8 mouse cellular contexts compared by ENCODE assay signal in genomic region chr8:70804481-70805206, GRCm38 (mm10). TPM values are rescaled to one million over a fixed set of nuclear protein-coding genes. Genes with fewer than 3 reads are reported as not detected.
DNase-seq lines count a peak whose midpoint lies in the region; ATAC-seq and TF ChIP-seq lines count a peak whose summit lies in the region.

TSS of gene Mast3 (minus strand) at chr8:70805054.

- peaks cover 4% of the 10 kb centered on the region for H3K27me3 ChIP-seq in CH12.LX (replicated peaks)
- H3K27me3 ChIP-seq in forebrain, embryonic 13.5 days: peaks cover 62% of the 10 kb centered on the region
- peaks cover 23% of the 10 kb centered on the region for H3K27me3 ChIP-seq in lung, embryonic 16.5 days (ENCODE audit: control insufficient read depth, insufficient read depth, low read depth, low read length)

- H3K36me3 ChIP-seq in CH12.LX (replicated peaks in 1 of 2; ENCODE audit: control insufficient read depth in 1 of 2, insufficient read depth in 1 of 2, low read length in 1 of 2): peaks cover 0 to 2% of the 10 kb centered on the region in 2 experiments
- H3K36me3 ChIP-seq in forebrain, embryonic 13.5 days (ENCODE audit: poor library complexity, severe bottlenecking): no peaks in the 10 kb centered on the region
- H3K36me3 ChIP-seq in lung, embryonic 16.5 days (ENCODE audit: control insufficient read depth, insufficient read depth, low read length): no peaks in the 10 kb centered on the region

- no peaks in the 10 kb centered on the region for H3K9me3 ChIP-seq in CH12.LX (replicated peaks; ENCODE audit: low read length)
- no peaks in the 10 kb centered on the region for H3K9me3 ChIP-seq in forebrain, embryonic 13.5 days (replicated peaks)
- no peaks in the 10 kb centered on the region for H3K9me3 ChIP-seq in lung, embryonic 16.5 days (ENCODE audit: control insufficient read depth, low read length)

- peaks cover 25 to 56% of the 10 kb centered on the region in 2 experiments for H3K4me1 ChIP-seq in CH12.LX (ENCODE audit: control insufficient read depth in 1 of 2, insufficient read depth in 2 of 2)
- H3K4me1 ChIP-seq in forebrain, embryonic 13.5 days: peaks cover 17% of the 10 kb centered on the region
- peaks cover 8% of the 10 kb centered on the region for H3K4me1 ChIP-seq in lung, embryonic 16.5 days (replicated peaks; ENCODE audit: control insufficient read depth, insufficient read depth, low read length)

- in situ Hi-C loops in CH12.LX (cut with MboI; ENCODE audit: low pct_ligation_motif_present, low pct_unique_long_range_greater_than_20kb, low sequenced_read_pairs): loop anchor here (5.0 kb wide), 1 partner anchor 37 kb away; no protein-coding TSS in a partner anchor

- peaks cover 7% of the 10 kb centered on the region; the same call in 1 of the 2 replicates for H3K79me2 ChIP-seq in CH12.LX (replicated peaks; ENCODE audit: control insufficient read depth, extremely low read depth, insufficient read depth, poor library complexity, severe bottlenecking)

- TF ChIP-seq EP300 in CH12.LX (IDR thresholded peaks at IDR 0.05; ENCODE audit: low read length): no peak

- ATAC-seq in forebrain, embryonic 13.5 days: peak; percentile 92
- ATAC-seq in lung, embryonic 16.5 days (ENCODE audit: low read depth): peak; percentile 94

- no peak for TF ChIP-seq CTCF in CH12.LX (conservative IDR thresholded peaks at IDR 0.05 in 1 of 2, IDR thresholded peaks at IDR 0.05 in 1 of 2; ENCODE audit: low read depth in 2 of 2, low read length in 2 of 2)

- H3K27ac ChIP-seq in CH12.LX (ENCODE audit: insufficient read depth, low read depth): peak within 1 kb of the TSS; percentile 87; the same call in 1 of the 2 replicates
- H3K27ac ChIP-seq in forebrain, embryonic 13.5 days: no peak within 1 kb of the TSS
- H3K27ac ChIP-seq in lung, embryonic 16.5 days (ENCODE audit: low read length): no peak within 1 kb of the TSS

- peak; percentile 82 for DNase-seq in CH12.LX (ENCODE audit: extremely low read depth)
- peak; percentile 73 to 77 for DNase-seq in adrenal gland, postnatal 4 days (ENCODE audit: low spot score in 2 of 2)
- DNase-seq in heart, postnatal 14 days: peak; percentile 90 to 91
- peak; percentile 76 to 89 for DNase-seq in layer of hippocampus, adult 18-20 months (ENCODE audit: low spot score in 2 of 2)
- peak; percentile 63 for DNase-seq in ovary, postnatal 10 days (ENCODE audit: low spot score)
- DNase-seq in thymus, postnatal 10 days (ENCODE audit: low spot score in 2 of 2): peak; percentile 71 to 77

- peak within 1 kb of the TSS; percentile 38; the same call in 1 of the 2 replicates for H3K9ac ChIP-seq in CH12.LX (ENCODE audit: insufficient read depth, low read depth)
- H3K9ac ChIP-seq in forebrain, embryonic 13.5 days: peak within 1 kb of the TSS; percentile 57
- peak within 1 kb of the TSS; percentile 53 for H3K9ac ChIP-seq in lung, embryonic 16.5 days (ENCODE audit: low read length)

- H3K4me2 ChIP-seq in CH12.LX (ENCODE audit: insufficient read depth, low read depth, poor library complexity, severe bottlenecking): peak within 1 kb of the TSS; percentile 93
- H3K4me2 ChIP-seq in forebrain, embryonic 13.5 days: peak within 1 kb of the TSS; percentile 79
- peak within 1 kb of the TSS; percentile 87 for H3K4me2 ChIP-seq in lung, embryonic 16.5 days (ENCODE audit: low read depth, low read length)

- dilution Hi-C loops in CH12.LX (cut with MboI; ENCODE audit: extremely low pct_ligation_motif_present, extremely low pct_unique_long_range_greater_than_20kb, low sequenced_read_pairs): no loop called here

- peak within 1 kb of the TSS; percentile 58 to 86 (median 68) for H3K4me3 ChIP-seq in CH12.LX (replicated peaks in 1 of 3; ENCODE audit: low read depth in 2 of 3, low read length in 2 of 3, poor library complexity in 1 of 3)
- H3K4me3 ChIP-seq in forebrain, embryonic 13.5 days: peak within 1 kb of the TSS; percentile 50
- H3K4me3 ChIP-seq in lung, embryonic 16.5 days (ENCODE audit: low read length): peak within 1 kb of the TSS; percentile 62

- TF ChIP-seq POLR2A in CH12.LX (IDR thresholded peaks at IDR 0.05; ENCODE audit: low read depth, low read length): peak; percentile 81

- intact Hi-C loops in heart, postnatal 14 days (cut with DNase I): no loop called here

- WGBS in forebrain, embryonic 13.5 days: 2% methylated on average over 45 of the region's 45 CpGs
- WGBS in lung, embryonic 16.5 days: under 1% methylated on average over 45 of the region's 45 CpGs

- TF ChIP-seq RAD21 in CH12.LX (IDR thresholded peaks at IDR 0.05; ENCODE audit: low read depth, low read length): no peak

TF ChIP-seq in CH12.LX, 34 proteins besides CTCF, POLR2A, EP300 and RAD21:
- no peak for TF ChIP-seq JUN (IDR thresholded peaks at IDR 0.05; ENCODE audit: insufficient read depth, low read depth, low read length)
- TF ChIP-seq E2F4 (IDR thresholded peaks at IDR 0.05; ENCODE audit: insufficient replicate concordance, low read depth, low read length): no peak
- TF ChIP-seq JUND (conservative IDR thresholded peaks at IDR 0.05; ENCODE audit: low read depth, low read length): no peak
- 0 out of 2 replicates have a peak, but pooled peaks have one; percentile 32 for TF ChIP-seq TBP (conservative IDR thresholded peaks at IDR 0.05; ENCODE audit: low read depth, low read length)
- no peak for TF ChIP-seq UBTF (IDR thresholded peaks at IDR 0.05; ENCODE audit: low read depth, low read length)
- no peak for TF ChIP-seq RCOR1 (conservative IDR thresholded peaks at IDR 0.05; ENCODE audit: low read depth, low read length)
- TF ChIP-seq GABPA (IDR thresholded peaks at IDR 0.05; ENCODE audit: insufficient replicate concordance, low read depth, low read length): no peak
- no peak for TF ChIP-seq ZC3H11A (IDR thresholded peaks at IDR 0.05; ENCODE audit: low read depth, low read length)
- no peak for TF ChIP-seq ELF1 (IDR thresholded peaks at IDR 0.05; ENCODE audit: low read depth, low read length)
- 0 out of 2 replicates have a peak, but pooled peaks have one; percentile 7 for TF ChIP-seq NRF1 (IDR thresholded peaks at IDR 0.05; ENCODE audit: low read depth, low read length)
- peak; percentile 90 for TF ChIP-seq USF1 (IDR thresholded peaks at IDR 0.05; ENCODE audit: low read depth, low read length)
- no peak for TF ChIP-seq KAT2A (IDR thresholded peaks at IDR 0.05; ENCODE audit: insufficient replicate concordance, low read length)
- TF ChIP-seq USF2 (conservative IDR thresholded peaks at IDR 0.05; ENCODE audit: low read depth, low read length): peak; percentile 71
- peak; percentile 62 for TF ChIP-seq SIN3A (IDR thresholded peaks at IDR 0.05; ENCODE audit: low read length)
- no peak for TF ChIP-seq BHLHE40 (IDR thresholded peaks at IDR 0.05; ENCODE audit: low read depth, low read length)
- peak; percentile 60 for TF ChIP-seq TCF12 (IDR thresholded peaks at IDR 0.05; ENCODE audit: low read depth, low read length)
- TF ChIP-seq CHD2 (IDR thresholded peaks at IDR 0.05; ENCODE audit: low read length): no peak
- TF ChIP-seq ETS1 (conservative IDR thresholded peaks at IDR 0.05; ENCODE audit: low read depth, low read length): no peak
- TF ChIP-seq IRF4 (IDR thresholded peaks at IDR 0.05; ENCODE audit: low read depth, low read length): no peak
- no peak for TF ChIP-seq MAZ (IDR thresholded peaks at IDR 0.05; ENCODE audit: low read depth, low read length)
- TF ChIP-seq MEF2A (IDR thresholded peaks at IDR 0.05; ENCODE audit: borderline replicate concordance, low read depth, low read length): no peak
- peak; percentile 47; the same call in 1 of the 2 replicates for TF ChIP-seq MAX (IDR thresholded peaks at IDR 0.05; ENCODE audit: low read length)

RNA-seq across cellular contexts. Expression of gene Mast3, which starts in this region (rescaled TPM):
- total RNA-seq in CH12.LX (2012; rRNA removed) (11.3 and 11.6 TPM in 2 replicates), CH12.LX (2014; rRNA removed) (3.3 and 7.0 TPM in 2 replicates)
- 22.2 and 23.4 TPM in 2 replicates for polyA plus RNA-seq in CH12.LX (2012; ENCODE audit: insufficient read length, low read depth)
- 10 to 100 TPM; 34.5 to 40.9 TPM for total RNA-seq in adrenal gland, postnatal 4 days (2021)
- polyA plus RNA-seq in forebrain, embryonic 13.5 days (2015; fragmentation: Nextera tagmentation; extraction: Ambion mirVana): 15.8 and 16.0 TPM in 2 replicates
- 10 to 100 TPM in 1 of 2 experiments, 1 to 10 TPM in 1; 9.4 to 11.1 TPM for total RNA-seq in heart, postnatal 14 days (2021)
- total RNA-seq in layer of hippocampus, adult 18-20 months (2021): 100 to 1,000 TPM; 439 to 476 TPM
- polyA plus RNA-seq in lung, embryonic 16.5 days (2015; fragmentation: Nextera tagmentation; extraction: Ambion mirVana): 13.7 and 14.3 TPM in 2 replicates

Comparison
In these comparisons a context has a peak if more than half of its experiments do, and no peak if none do; other contexts are left out.
1. RNA of gene Mast3 (total RNA-seq): 439 to 476 TPM in layer of hippocampus, adult 18-20 months; 34.5 to 40.9 TPM in adrenal gland, postnatal 4 days, 3.3 to 11.6 TPM in CH12.LX and 9.4 to 11.1 TPM in heart, postnatal 14 days; every median in the first group is over 10 times any median in the second.
2. Peak in every context shown above with its lines, with median percentiles within 50 percentile points of each other: DNase-seq, H3K4me2 ChIP-seq, H3K4me3 ChIP-seq and H3K9ac ChIP-seq.